Mouse (Mus musculus) mouse embryonic stem cell (cell line): ENCODE measurements around the gene Nubpl.
"Not testable (repeated sequence)": the region's sequence is repeated elsewhere in the genome, so short reads cannot be mapped to it uniquely, and the experiment has no call there.

Experiments used
- in situ Hi-C, 2 experiments: fragments of 300-500 bp; cut with MboI; formaldehyde crosslinking; loops; 1 replicate in 1 of 2; 3 replicates in 1 of 2; pipeline ENCODE4 v1.14.3; 2019 to 2020; ENCODE audit warnings: low sequenced_read_pairs in 2 of 2, low pct_unique_long_range_greater_than_20kb in 1 of 2, mixed read lengths in 1 of 2; ENCODE audit not compliant: unreplicated experiment in 1 of 2

The Nubpl gene

GRCm38 (mm10) chr12:52097650-52098070 is at the start of gene Nubpl:
Gene Nubpl (plus strand): TSS chr12:52097737.
- in situ Hi-C loops = no loop called here

- in situ Hi-C loops = loop anchor here in 1 of 2 experiments (25.0 kb wide), 1 partner anchor 563 kb away; no protein-coding TSS in a partner anchor
These were observed 48.2 kb upstream of the Nubpl start for GRCm38 (mm10) chr12:52049324-52049723.

DNA sequence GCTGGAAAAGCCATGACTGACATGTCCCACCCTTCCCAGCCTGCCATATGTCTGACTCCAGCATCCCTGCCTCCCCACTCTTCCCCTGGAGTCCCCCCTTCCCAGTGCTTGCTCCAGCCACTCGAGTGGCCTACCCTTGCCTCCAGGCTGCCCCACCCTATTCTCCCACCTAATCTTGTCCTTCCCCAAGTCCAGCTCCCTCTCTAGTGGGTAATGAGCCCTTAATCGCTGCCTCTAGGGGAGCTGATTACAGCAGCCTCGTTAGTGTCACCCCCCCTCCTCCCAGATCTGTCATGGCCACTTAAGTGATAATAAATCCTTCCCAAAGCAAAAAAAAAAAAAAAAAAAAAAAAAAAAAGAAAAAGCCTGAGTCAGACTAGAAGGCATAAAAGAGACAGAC is 18.2 kb upstream of the Nubpl start:
- in situ Hi-C loops = not testable (repeated sequence)

- in situ Hi-C loops = no loop called here
These were observed 388 bp upstream of the Nubpl start for GRCm38 (mm10) chr12:52097049-52097649.

DNA sequence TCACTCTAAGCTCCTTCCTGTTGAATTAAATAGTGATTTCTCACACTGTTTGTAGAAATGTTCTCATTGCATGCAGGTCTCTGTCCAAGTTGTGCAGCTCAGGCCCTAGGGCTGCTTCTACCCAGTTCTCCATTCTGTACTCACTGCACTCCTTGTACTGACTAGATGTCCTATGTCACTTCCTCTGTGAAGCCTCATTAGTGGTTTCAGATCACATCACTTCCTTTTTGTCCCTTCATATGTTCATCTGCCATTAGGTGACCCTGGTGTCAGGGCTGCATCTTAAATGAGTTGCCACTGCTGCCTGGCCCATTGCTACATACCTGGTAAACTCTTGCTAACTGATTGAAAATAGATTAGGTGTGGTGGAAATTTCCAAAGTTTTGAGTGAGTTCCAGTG is 22.7 kb downstream of the Nubpl start:
- in situ Hi-C loops = no loop called here

DNA sequence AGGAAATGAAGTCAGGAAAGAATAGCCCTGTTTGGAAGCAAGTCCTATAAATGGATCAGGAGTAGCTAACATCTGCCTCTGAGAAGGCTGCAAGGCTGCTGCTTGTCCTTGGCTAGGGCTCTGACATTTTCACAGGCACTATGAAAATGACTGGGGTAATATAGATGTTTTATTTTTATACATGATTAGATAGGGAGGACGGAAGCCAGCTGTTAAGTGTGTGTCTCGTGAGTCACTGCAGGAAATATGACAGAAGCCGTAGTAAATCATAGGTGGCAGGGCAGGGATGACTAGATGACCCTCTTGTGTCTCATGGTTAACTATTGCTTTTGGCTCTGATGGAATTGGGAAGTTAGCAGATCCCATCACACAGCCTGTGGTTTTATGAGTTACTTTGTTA is 28.9 kb downstream of the Nubpl start:
- in situ Hi-C loops = no loop called here

- in situ Hi-C loops = no loop called here
These were observed 31.5 kb downstream of the Nubpl start for GRCm38 (mm10) chr12:52129072-52129471.

DNA sequence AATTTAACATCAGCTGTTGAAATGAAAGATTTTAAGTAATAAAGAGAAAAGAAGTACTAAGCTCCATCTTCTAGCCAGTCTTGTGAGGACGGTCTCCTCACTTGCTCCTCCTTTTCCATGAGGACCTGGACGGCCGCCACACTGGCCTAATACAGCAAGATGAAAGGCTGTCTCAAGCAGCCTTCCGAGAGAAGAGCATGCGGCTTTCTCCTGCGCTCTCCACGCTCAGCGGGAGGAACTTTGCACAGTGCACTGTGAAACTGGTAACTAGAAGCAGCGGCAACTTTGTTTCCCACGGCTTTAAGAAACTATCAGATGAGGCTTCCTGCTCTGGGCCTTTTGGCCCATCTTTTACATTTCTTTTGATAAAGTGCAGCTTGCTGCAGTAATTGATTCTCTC is 34.7 kb downstream of the Nubpl start:
- in situ Hi-C loops = no loop called here

- in situ Hi-C loops = no loop called here
These were observed 40.8 kb downstream of the Nubpl start for GRCm38 (mm10) chr12:52138296-52138695.

DNA sequence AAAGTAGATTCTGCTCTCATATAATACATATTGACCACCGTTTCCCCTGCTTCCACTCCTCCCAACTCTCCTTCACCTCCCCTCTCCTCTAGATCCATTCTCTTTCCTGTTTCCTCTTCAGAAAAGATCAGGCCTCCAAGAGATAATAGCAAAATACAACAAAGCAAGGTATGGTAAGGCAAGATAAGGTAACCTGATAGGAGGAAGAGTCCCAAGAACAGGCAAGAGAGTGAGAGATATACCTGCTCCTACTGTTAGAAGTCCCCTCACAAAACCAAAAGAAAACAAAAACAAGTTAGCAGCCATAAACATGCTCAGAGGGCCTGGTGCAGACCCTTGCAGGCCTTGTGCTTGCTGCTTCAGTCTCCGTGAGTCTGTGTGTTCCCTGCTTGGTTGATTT is 49.1 kb downstream of the Nubpl start:
- in situ Hi-C loops = no loop called here

DNA sequence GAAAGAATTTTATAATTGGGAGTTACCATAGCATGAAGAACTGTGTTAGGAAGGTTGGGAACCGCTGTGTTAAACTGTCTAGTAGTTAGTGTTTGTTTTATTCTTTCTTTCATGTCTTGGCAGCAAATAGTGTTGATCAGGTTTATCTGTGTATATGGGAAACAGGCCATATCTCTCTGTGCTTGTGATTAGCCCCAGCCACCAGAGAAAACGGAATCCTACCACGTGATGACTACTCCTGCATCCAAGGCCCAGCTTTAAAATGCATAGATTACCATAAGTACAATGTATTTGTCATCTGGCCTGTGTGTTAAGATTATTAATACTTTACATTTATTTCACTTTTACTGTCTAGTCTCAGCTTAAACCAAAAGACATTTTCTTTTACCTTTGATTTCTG is 51.9 kb downstream of the Nubpl start:
- in situ Hi-C loops = no loop called here

- in situ Hi-C loops = no loop called here
These were observed 54.5 kb downstream of the Nubpl start for GRCm38 (mm10) chr12:52152071-52152470.

DNA sequence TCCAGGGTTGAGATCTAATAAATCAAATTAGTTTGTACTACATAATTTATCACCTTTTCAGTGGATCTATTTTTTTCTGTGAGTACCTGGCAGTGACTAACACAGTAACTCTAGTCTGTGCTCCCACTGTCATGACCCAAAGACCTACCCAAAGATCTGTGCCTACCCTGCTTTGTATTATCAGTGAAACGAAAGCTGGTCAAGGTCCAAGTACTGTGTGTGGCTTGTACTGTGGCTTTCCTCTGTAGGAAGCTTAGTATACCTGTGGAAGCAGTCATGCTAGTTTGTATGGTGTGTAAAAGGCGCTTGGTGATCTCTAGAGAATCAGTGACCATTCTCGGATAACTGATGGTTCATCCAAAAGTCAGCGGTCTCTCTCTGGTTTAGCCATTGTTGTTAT is 57.4 kb downstream of the Nubpl start:
- in situ Hi-C loops = no loop called here

DNA sequence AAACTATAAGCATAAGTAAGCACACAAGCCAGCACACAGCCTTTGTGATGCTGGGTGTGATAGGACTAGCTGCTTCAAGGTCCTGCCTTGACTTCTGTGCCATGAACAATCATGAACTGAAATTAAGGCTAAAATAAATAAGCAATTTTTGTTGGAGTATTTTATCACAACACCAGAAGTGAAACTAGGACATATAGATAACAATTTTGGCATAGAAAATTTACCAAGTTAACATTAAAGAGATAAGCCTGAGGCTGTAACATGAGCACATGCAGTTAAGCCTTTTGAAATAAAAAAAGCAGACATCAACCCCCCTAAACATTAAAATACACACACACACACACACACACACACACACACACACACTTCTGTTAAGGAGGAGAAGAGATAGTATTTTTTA is 66.9 kb downstream of the Nubpl start:
- in situ Hi-C loops = no loop called here

DNA sequence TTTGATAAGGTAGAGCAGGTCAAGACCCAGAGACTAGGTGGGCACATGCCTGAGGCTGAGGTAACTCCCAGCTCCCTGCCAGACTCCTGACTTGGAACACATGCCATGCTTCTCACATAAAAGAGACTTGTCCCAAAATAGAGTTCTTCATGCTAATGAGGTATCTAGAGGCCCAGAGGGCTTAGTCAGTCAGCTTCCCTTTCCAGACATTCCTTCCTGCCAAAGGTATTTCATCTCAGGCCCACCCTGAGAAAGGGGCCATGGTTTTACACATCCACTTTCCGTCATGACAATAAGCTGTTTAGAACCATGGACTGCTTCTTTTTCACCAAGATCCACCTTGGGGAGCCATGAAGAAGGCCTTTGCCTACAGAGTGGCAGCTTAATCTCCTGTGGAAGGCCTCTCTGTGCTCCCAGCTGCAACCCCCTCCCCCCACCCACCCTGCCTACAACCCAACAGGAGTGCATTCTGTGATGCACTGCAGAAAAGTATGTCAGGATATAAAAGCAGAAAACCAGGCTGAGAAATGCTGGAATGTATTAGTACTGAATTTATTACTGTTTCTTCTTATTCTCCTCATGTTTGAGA is 88.8 kb downstream of the Nubpl start:
- in situ Hi-C loops = no loop called here

GRCm38 (mm10) chr12:52186963-52187590 is 89.5 kb downstream of the Nubpl start:
- in situ Hi-C loops = no loop called here

- in situ Hi-C loops = no loop called here
These were observed 100.9 kb downstream of the Nubpl start for GRCm38 (mm10) chr12:52198471-52198870.

DNA sequence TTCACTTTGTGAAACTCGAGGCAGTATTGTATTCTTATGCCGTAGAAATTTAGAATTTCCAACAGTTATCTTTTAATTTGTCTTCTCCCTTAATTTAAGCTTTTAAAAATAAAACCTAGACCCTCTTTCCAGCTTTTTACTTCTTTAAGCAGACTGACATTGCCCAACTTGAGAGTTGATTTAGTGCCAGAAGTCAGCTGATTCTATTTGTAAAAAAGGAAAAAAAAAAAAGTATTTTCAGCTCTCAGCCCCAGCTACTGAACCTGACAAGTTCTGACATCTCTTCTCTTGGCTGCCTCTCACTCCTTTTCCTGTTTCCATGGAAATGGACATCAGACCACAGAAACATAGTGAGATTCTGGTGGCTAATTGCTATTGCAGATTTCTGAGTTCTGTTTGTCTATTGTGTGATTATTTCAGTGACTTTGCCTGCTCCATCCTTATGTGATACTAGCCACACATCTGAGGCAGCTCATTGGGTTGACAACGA is 111.6 kb downstream of the Nubpl start:
- in situ Hi-C loops = no loop called here

GRCm38 (mm10) chr12:52211144-52211543 is 113.6 kb downstream of the Nubpl start:
- in situ Hi-C loops = no loop called here

DNA sequence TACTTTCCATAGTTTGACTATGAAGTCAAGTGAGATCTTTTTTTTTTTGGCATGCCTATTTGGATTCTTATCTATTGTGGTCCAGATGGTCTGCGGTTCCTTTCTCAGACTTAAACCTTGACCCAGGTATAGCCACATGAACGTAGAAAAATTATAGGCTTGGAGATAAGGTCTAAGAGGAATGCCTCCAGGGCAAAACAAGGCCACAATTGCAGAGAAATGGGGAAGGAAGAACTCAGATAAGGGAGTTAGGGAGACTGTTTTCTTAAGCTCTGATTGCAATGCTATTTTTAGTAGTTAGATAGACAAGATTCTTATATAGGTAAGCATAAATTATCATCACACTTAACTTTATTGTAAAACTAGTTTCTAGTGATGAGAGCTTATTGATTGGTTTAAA is 117.3 kb downstream of the Nubpl start:
- in situ Hi-C loops = no loop called here
